Mouse (Mus musculus) retina, postnatal 7 days (tissue): ENCODE measurements at regions not wholly inside any gene's neighbourhood (a gene's known extent, or its start where the extent isn't known, plus 50 kb on each side); places are given as distances from the start of the nearest gene placed in this dataset.

Experiments
- DNase-seq: peaks from one replicate; pipeline ENCODE4 v3.0.0-alpha.2; 2012; ENCODE audit warnings: low read depth, low spot score

DNA sequence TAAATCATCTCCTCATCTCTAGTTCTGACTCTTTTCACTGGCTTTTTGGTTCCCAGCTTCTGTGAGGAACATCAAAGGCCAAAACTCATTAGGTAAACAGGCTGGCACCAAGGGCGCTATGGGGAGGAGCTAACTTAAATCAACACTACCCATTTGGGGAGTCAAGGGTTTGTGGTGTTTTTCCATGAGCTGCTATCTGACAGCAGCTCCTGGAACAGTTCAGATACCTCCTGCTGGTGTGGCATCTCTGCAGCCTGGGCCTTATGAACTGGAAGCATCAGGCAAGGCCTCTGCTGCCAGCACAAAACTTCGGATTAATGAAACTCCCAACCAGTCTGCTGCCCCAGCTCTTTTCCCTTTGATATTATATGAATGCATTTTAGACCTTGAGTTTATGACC is 328.8 kb downstream of the Gm11361 start:
- no peak for DNase-seq

- no peak for DNase-seq
These were observed 326.3 kb downstream of the Gm11361 start for GRCm38 (mm10) chr13:28583617-28584016.

- no peak for DNase-seq
These were observed 318.0 kb downstream of the Gm11361 start for GRCm38 (mm10) chr13:28575202-28575851.

GRCm38 (mm10) chr13:28573364-28573763 is 316.0 kb downstream of the Gm11361 start:
- DNase-seq = no peak

DNA sequence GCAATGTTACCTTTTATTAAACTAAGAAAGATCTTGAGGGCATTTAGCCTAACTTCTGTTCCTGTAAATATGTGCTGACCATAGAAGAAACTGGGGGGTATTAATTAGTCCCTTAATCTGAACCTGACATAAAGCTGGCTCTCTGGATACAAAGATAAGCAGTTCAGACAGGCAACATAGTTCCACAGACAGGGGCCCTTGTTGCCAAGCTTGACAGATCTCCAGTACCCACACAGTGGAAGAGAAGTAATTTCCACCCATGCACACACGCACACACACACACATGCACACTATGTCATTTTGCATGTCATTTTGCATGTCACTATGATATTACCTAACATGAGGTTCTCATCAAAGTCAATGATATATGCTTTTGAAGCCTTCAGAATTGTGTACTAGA is 315.1 kb downstream of the Gm11361 start:
- no peak for DNase-seq

DNA sequence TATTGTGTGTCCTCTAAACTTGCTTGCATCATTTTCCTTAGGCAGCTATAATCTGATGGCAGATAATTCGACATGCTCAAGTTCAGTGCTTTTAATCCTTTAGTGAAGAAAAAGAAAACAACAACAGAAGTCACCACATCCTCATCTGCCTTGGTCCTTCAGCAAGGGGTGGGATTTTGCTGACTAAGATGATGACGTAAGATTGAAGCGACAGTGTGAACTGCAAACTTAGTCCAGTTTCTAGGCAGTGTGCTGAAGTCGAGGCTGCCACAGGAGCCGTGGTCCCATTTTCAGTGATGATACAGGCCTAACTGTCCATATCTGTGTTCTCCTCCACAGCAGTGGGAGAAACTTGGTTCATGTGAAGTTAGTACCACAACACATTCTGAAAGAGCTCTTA is 314.4 kb downstream of the Gm11361 start:
- no peak for DNase-seq

DNA sequence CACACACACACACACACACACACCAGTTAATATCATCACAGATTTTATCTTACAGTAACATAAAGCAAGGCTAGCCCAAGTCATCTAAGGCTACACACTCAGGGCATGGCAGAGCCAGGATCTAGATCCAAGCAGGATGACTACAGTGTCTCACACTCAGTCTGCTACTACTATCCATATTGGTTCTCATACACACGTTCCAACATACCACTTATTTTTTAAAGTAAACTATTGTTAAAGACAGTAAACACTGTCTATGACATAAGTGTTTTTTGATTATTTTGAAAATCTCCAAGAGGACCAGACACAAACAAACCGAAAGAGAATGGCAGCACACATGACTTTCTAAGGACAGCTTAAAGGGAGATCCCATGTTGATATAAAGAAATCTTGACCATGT is 306.3 kb downstream of the Gm11361 start:
- DNase-seq = no peak

DNA sequence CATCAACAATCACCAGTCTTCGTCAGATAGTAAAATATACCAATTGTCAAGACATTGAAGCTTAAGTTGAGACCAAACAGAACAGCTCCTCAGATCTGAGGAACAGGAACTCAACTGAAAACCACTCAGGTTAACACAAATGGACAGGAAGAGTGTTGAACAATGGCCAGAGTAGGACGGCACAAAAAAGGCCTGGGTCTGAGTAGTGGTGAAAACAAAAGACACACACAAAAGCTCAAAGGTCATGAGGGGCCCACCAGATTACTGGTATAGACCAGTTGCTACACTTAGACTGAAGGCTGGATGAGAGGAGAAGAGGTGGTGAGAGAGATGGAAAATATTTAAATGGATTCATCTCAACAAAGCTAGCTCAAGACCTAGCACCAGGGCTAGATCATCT is 302.8 kb downstream of the Gm11361 start:
- no peak for DNase-seq

GRCm38 (mm10) chr13:28557032-28557570 is 299.8 kb downstream of the Gm11361 start:
- no peak for DNase-seq

DNA sequence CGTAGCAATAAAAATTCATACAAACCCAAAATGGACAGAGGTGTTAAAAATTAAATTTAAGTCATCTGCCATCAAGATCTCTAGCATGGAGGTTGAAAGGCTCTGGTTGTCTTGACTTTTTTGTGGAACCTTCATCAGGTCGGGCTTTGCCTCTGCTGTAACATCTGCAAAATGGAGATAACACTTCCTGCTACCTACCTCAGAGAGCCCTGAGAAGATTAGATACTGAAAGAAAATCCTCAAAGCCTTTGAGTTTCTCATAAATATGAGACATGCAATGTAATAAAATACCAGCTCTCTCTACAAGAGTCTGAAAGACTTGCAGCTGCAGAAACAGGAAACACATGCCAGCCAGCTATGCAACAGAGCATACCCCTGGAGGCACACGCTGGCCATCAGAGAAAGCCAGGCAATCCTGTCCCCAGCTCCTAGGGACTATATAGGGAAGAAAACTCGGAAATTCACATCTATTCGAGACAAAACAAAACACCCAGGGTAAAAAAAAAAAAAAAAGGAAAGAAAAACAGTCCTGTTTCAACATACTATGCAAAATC is 299.1 kb downstream of the Gm11361 start:
- DNase-seq = no peak

GRCm38 (mm10) chr13:28554143-28554830 is 297.0 kb downstream of the Gm11361 start:
- DNase-seq = no peak

- no peak for DNase-seq
These were observed 295.8 kb downstream of the Gm11361 start for GRCm38 (mm10) chr13:28552974-28553750.

- DNase-seq = no peak
These were observed 294.2 kb downstream of the Gm11361 start for GRCm38 (mm10) chr13:28551555-28551954.

DNA sequence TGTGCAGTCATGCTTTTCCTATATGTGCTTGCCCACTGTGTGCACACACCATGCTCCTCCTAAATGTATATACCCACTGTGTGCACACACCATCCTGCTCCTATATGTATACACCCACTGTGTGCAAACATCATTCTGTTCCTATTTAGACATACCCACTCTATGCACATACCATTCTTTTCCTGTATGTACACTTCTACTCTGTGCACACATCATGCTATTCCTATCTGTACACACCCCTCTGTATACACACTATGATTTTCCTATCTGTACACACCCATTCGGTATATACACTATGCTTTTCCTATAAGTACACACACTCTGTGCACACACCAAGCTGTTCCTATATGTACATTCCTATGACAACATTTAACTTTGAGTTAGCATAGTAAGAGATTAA is 288.5 kb downstream of the Gm11361 start:
- DNase-seq = no peak

GRCm38 (mm10) chr13:28545337-28545736 is 288.0 kb downstream of the Gm11361 start:
- DNase-seq = no peak

GRCm38 (mm10) chr13:28544819-28545180 is 287.5 kb downstream of the Gm11361 start:
- DNase-seq = no peak

GRCm38 (mm10) chr13:28544003-28544818 is 286.9 kb downstream of the Gm11361 start:
- no peak for DNase-seq

- DNase-seq = no peak
These were observed 284.3 kb downstream of the Gm11361 start for GRCm38 (mm10) chr13:28541607-28542006.

GRCm38 (mm10) chr13:28533080-28533479 is 275.8 kb downstream of the Gm11361 start:
- DNase-seq = no peak

DNA sequence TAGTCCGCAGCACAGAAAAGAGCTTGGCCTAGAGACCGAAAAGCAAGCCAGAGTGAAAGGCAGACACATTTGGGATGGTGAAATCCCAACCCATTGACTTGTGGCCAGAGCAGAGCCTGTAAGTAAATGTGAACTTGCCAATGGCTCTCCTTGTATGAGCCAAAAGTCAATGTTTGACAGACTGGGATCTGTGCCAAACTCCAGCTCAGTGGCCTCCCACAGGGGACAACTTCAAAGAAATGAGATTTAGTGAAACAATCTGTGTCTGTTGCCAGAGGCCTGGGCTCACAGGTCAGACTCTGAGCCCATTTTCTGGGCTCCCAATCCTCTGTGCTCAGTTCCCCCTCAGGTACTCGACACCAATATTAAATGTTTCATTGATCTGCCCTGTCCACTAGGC is 274.9 kb downstream of the Gm11361 start:
- DNase-seq = no peak

- DNase-seq = no peak
These were observed 274.2 kb downstream of the Gm11361 start for GRCm38 (mm10) chr13:28531534-28531999.
